Mouse (Mus musculus): ENCODE measurements around the gene Tex37.

GRCm38 (mm10) chr6:70899594-70900003 is 19.1 kb downstream of the Tex37 start:
- TF ChIP-seq CTCF (IDR thresholded peaks at IDR 0.05 in 2 of 3, conservative IDR thresholded peaks at IDR 0.05 in 1 of 3; ENCODE audit: control insufficient read depth in 1 of 3, insufficient read depth in 1 of 3, low read depth in 2 of 3, low read length in 3 of 3, poor library complexity in 1 of 3, severe bottlenecking in 1 of 3) (no peak), TCF12 (IDR thresholded peaks at IDR 0.05; ENCODE audit: low read depth, low read length) (no peak), POLR2A (IDR thresholded peaks at IDR 0.05; ENCODE audit: control insufficient read depth in 1 of 2, insufficient read depth in 1 of 2, low read depth in 1 of 2, low read length in 2 of 2, poor library complexity in 1 of 2) (no peak), POLR2AphosphoS5 (IDR thresholded peaks at IDR 0.05; ENCODE audit: borderline replicate concordance, low read depth, low read length) (no peak), POLR2AphosphoS2 (IDR thresholded peaks at IDR 0.05; ENCODE audit: low read length) (no peak), RCOR1 (IDR thresholded peaks at IDR 0.05; ENCODE audit: low read depth, low read length) (no peak), GATA1 (IDR thresholded peaks at IDR 0.05; ENCODE audit: low read depth, low read length) (no peak)
